Mouse (Mus musculus) embryonic facial prominence, embryonic 11.5 days (tissue): ENCODE measurements at regions not wholly inside any gene's neighbourhood (a gene's known extent, or its start where the extent isn't known, plus 50 kb on each side); places are given as distances from the start of the nearest gene placed in this dataset.
A peak's percentile ranks its signal among the peaks of the same experiment; 100 is the strongest.
"Not testable (repeated sequence)": the region's sequence is repeated elsewhere in the genome, so short reads cannot be mapped to it uniquely, and the experiment has no call there.

Experiments used
- ATAC-seq: fragments of 200-750 bp; cut with Nextera tagmentation; replicated peaks from 2 replicates; pipeline ENCODE4 v1.8.0; 2017; ENCODE audit warnings: low read depth; ENCODE audit not compliant: insufficient number of reproducible peaks, low FRiP score, low TSS enrichment
- DNase-seq: peaks from one replicate; pipeline ENCODE4 v3.0.0-alpha.2; 2015; ENCODE audit warnings: low spot score
- H3K27ac ChIP-seq: fragments of 300-500 bp; sonication (generic); replicated peaks from 2 replicates; pipeline ENCODE4 v1.5.1; 2014; ENCODE audit warnings: mild to moderate bottlenecking, low read depth, low read length, control low read depth
- H3K27me3 ChIP-seq: fragments of 300-500 bp; sonication (generic); 2 replicates; pipeline ENCODE4 v1.6.1; 2014; ENCODE audit warnings: mild to moderate bottlenecking, low read length, moderate library complexity, mixed read lengths; ENCODE audit not compliant: control insufficient read depth, insufficient read depth
- H3K36me3 ChIP-seq: fragments of 300-500 bp; sonication (generic); replicated peaks from 2 replicates; pipeline ENCODE4 v1.6.1; 2014; ENCODE audit warnings: low read depth, mild to moderate bottlenecking, low read length, moderate library complexity, mixed read lengths; ENCODE audit not compliant: control insufficient read depth, insufficient read depth
- H3K4me1 ChIP-seq: fragments of 300-500 bp; sonication (generic); 2 replicates; pipeline ENCODE4 v1.6.1; 2014; ENCODE audit warnings: low read length, mixed read lengths; ENCODE audit not compliant: control insufficient read depth, insufficient read depth
- H3K4me2 ChIP-seq: fragments of 300-500 bp; sonication (generic); 2 replicates; pipeline ENCODE4 v1.6.1; 2014; ENCODE audit warnings: low read depth, mild to moderate bottlenecking, control low read depth, low read length, moderate library complexity
- H3K4me3 ChIP-seq: fragments of 300-500 bp; sonication (generic); 2 replicates; pipeline ENCODE4 v1.5.1; 2014; ENCODE audit warnings: low read depth, low read length, control low read depth
- H3K9ac ChIP-seq: fragments of 300-500 bp; sonication (generic); replicated peaks from 2 replicates; pipeline ENCODE4 v1.6.1; 2014; ENCODE audit warnings: mild to moderate bottlenecking, control low read depth, low read length
- H3K9me3 ChIP-seq: fragments of 300-500 bp; sonication (generic); replicated peaks from 2 replicates; pipeline ENCODE4 v1.6.1; 2016; ENCODE audit warnings: mild to moderate bottlenecking, low read length, inconsistent platforms, mixed read lengths; ENCODE audit not compliant: control insufficient read depth
- WGBS: fragments of 180-500 bp; shearing (Covaris S2); extraction: QIAGEN DNeasy Blood & Tissue Kit; methylation state at CpG from one replicate; pipeline ENCODE4 v1.1.7; 2014; 5-methylcytosine and 5-hydroxymethylcytosine counted together

DNA sequence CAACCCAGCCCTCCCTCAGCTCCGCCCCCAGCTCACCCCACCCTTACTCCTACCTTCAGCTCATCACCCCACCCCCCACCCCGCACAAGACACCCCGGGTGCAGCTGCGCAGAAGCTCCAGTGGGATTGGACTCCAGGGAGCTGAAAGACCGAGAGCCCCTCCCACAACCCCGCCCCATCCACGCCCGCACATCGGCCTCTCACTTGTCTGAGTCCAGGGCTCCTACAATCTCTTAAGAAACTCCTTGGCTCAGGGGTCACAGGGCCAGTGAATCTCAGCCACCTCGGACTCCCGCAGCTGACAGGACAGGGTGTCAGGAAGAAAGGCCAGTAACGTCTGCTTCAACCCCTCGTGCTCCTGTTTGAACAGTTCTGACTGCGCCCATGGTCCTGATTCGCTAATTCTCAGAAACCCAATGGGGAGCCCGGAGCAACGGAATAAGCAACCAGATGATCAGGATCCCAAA lies 120.7 kb downstream of the Map1s start:
- not testable (repeated sequence) for H3K36me3 ChIP-seq, H3K9me3 ChIP-seq, H3K27me3 ChIP-seq, H3K9ac ChIP-seq, H3K27ac ChIP-seq, H3K4me1 ChIP-seq
- Histone ChIP-seq H3K4me2 (peak overlapping the region; percentile 21), H3K4me3 (0 out of 2 replicates have a peak overlapping the region, but pooled peaks have one; percentile 14)
- DNase-seq (peak; percentile 30), ATAC-seq (peak; percentile 90)
- 2% methylated on average over 17 of the region's 17 CpGs for WGBS

DNA sequence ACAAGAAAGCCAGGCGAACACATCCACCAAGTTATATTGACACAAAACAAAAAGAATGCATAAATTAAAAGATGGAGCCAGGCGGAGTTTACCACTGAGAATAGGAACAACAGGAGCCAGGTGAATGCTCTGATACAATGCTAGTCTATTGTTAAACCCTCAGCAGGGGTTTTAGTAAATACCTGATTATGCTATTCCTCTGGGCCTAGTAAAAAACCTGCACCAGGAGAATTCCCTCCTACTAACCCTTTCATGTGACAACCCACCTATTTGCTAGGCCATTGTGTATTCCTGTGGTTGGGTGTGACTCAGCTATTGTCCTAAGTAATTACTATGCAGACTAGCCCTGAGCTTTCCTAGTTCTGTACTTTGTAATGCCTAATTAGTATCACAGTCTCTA lies 122.8 kb downstream of the Map1s start:
- not testable (repeated sequence) for H3K27me3 ChIP-seq, H3K36me3 ChIP-seq, H3K4me3 ChIP-seq, ATAC-seq, H3K9me3 ChIP-seq, H3K4me2 ChIP-seq, H3K4me1 ChIP-seq, H3K9ac ChIP-seq, H3K27ac ChIP-seq, DNase-seq
- 83% methylated on average over 2 of the region's 2 CpGs for WGBS
